Mouse (Mus musculus): ENCODE results near the gene Ski.

GRCm38 (mm10) chr4:155223594-155224528 is 1.5 kb upstream of the Ski start:
- TF ChIP-seq CTCF (IDR thresholded peaks at IDR 0.05; ENCODE audit: insufficient read depth, low read length) (no peak), POLR2A (IDR thresholded peaks at IDR 0.05; ENCODE audit: borderline replicate concordance, extremely low read depth, low read depth, low read length) (no peak)

Measured in lung, adult 2 months (tissue).